Mouse (Mus musculus) hindbrain, embryonic 10.5 days (tissue): ENCODE results near the gene Unc13c. TPM values are rescaled to one million over a fixed set of nuclear protein-coding genes. Genes with fewer than 3 reads are reported as not detected.

Source experiments
- DNase-seq: peaks from one replicate; pipeline ENCODE4 v3.0.0-alpha.2; 2017; ENCODE audit warnings: low spot score
- H3K27ac ChIP-seq: fragments of 300-500 bp; sonication (generic); 2 replicates; pipeline ENCODE4 v1.5.1; 2016; ENCODE audit warnings: mild to moderate bottlenecking, moderate library complexity
- H3K27me3 ChIP-seq: fragments of 300-500 bp; sonication (generic); 2 replicates; pipeline ENCODE4 v1.6.1; 2016; ENCODE audit warnings: mild to moderate bottlenecking; ENCODE audit not compliant: poor library complexity, insufficient read depth, severe bottlenecking
- H3K36me3 ChIP-seq: fragments of 300-500 bp; sonication (generic); 2 replicates; pipeline ENCODE4 v1.6.1; 2016; ENCODE audit warnings: mild to moderate bottlenecking, moderate library complexity
- H3K4me1 ChIP-seq: fragments of 300-500 bp; sonication (generic); replicated peaks from 2 replicates; pipeline ENCODE4 v1.6.1; 2016; ENCODE audit warnings: mild to moderate bottlenecking
- H3K4me3 ChIP-seq: fragments of 300-500 bp; sonication (generic); 2 replicates; pipeline ENCODE4 v1.5.1; 2016; ENCODE audit warnings: mild to moderate bottlenecking, moderate library complexity
- H3K9me3 ChIP-seq: fragments of 300-500 bp; sonication (generic); 2 replicates; pipeline ENCODE4 v1.6.1; 2016; ENCODE audit warnings: mild to moderate bottlenecking, moderate library complexity
- WGBS: fragments of 180-500 bp; shearing (Covaris S2); methylation state at CpG from one replicate; pipeline ENCODE4 v1.1.7; 2016; 5-methylcytosine and 5-hydroxymethylcytosine counted together
- polyA plus RNA-seq: library from polyadenylated mRNA; unstranded; fragments of >200 nt; fragmentation: Nextera tagmentation; extraction: Ambion mirVana; gene quantifications from 2 replicates; pipeline ENCODE4 v1.2.1, GENCODE M21; 2016

Unc13c gene
- polyA plus RNA-seq, 1 experiment from 2014 or later: 0.30 TPM

DNA sequence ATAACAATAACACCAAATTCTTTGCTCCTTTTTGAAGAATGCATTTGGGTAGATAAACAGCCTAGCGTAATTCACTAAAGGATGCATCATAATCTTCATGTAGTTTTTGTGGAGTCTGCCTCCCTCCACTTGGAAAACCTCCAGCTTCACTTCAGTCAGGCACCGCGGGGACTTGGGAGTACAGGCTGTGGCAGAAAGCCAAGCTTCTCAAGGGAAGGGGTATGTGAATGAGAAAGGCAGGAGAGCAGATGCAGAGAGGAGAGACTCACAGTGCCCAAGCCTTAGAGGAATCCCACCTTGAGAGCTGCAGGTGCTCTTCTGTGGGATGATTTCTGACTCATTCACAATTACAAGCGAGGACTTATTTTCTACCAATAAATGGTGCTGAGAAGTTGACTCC, 33.9 kb downstream of the Unc13c start:
- Histone ChIP-seq H3K4me1 (no peaks in the 10 kb centered on the region), H3K4me3 (no peak overlapping the region), H3K27me3 (no peaks in the 10 kb centered on the region), H3K9me3 (no peaks in the 10 kb centered on the region), H3K27ac (no peak overlapping the region), H3K36me3 (no peaks in the 10 kb centered on the region)
- no peak for DNase-seq
- WGBS: 90% methylated on average over 4 of the region's 4 CpGs

DNA sequence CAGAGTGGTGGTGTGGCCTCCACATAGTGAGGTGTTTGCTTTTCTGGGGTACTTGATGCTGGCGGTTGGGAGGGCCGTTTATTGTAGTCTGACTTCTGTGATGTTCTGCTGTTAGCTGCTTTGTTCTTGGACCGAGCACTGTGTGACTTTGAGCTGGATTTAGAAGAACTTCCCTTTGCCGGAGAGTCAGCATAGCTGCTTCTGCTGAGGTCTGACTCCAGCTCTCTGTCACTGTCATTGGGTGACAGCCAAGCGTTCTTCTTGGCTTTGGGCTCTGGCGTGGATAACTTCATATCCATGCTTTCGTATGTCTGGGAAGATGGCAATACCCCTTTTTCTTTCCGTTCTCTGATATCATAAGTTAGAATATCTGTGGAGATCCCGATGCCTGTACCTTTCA, 36.8 kb downstream of the Unc13c start:
- no peaks in the 10 kb centered on the region for H3K4me1 ChIP-seq
- DNase-seq: no peak
- no peaks in the 10 kb centered on the region for H3K27me3 ChIP-seq
- no peaks in the 10 kb centered on the region for H3K36me3 ChIP-seq
- 95% methylated on average over 9 of the region's 9 CpGs for WGBS
- no peaks in the 10 kb centered on the region for H3K9me3 ChIP-seq
- no peak overlapping the region for H3K27ac ChIP-seq
- no peak overlapping the region for H3K4me3 ChIP-seq

DNA sequence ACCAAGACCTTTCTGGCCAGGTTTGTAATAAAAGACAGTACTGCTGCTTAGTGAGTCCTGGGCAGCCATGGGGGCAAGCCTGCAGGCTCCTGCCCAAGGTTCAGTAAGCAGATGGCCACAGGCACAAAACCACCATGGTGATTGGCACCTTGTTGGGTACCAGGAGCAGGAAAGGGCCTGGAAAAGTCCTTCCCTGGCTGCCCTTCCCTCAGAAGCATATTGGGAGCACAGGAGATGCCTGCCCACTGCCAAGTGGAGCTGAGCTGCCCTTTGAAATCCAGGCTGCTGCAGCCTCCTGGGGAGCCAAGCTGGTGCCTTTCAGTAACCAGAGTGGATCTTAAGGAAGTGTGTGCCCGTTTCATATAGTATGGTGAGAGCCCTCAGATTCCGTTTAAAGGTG, 41.5 kb downstream of the Unc13c start:
- 81% methylated on average over 2 of the region's 2 CpGs for whole genome bisulfite sequencing
- Histone ChIP-seq H3K4me1 (no peaks in the 10 kb centered on the region), H3K4me3 (no peak overlapping the region), H3K27ac (no peak overlapping the region), H3K9me3 (no peaks in the 10 kb centered on the region), H3K27me3 (no peaks in the 10 kb centered on the region), H3K36me3 (no peaks in the 10 kb centered on the region)
- DNase-seq: no peak

DNA sequence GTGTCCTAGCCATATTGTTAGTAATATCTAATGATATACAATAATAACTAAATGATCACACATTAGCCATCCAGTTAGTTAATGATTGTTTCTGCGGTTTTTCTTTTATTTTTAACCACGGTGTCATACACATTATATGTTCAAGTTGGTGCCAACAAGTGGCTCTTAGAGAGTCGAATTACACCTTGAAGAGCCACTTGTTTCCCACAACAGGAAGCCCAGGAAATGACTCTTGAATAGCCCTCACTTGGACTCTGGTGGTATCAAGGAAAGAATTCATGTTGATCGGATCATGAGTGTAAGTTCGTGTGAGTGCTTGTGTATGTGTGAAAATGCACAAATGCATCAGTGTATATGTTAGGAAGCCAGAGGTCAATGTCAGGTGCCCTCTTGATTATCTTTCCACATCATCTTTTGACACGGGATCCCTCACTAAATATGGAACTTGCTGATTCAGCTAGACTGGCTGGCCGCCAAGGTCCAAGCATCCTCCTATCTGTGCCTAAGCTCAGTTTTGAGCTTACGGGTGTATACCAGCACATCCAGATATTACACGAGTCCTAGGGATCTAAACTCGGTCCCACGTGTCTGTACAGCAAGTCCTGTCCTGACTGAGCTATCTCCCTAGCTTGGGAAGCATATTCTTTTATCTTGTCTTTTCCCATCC, 46.2 kb downstream of the Unc13c start:
- no peak overlapping the region for H3K4me3 ChIP-seq
- no peaks in the 10 kb centered on the region for H3K27me3 ChIP-seq
- no peak for DNase-seq
- no peak overlapping the region for H3K27ac ChIP-seq
- H3K4me1 ChIP-seq: no peaks in the 10 kb centered on the region
- WGBS: 91% methylated on average over 11 of the region's 11 CpGs
- no peaks in the 10 kb centered on the region for H3K36me3 ChIP-seq
- H3K9me3 ChIP-seq: no peaks in the 10 kb centered on the region

DNA sequence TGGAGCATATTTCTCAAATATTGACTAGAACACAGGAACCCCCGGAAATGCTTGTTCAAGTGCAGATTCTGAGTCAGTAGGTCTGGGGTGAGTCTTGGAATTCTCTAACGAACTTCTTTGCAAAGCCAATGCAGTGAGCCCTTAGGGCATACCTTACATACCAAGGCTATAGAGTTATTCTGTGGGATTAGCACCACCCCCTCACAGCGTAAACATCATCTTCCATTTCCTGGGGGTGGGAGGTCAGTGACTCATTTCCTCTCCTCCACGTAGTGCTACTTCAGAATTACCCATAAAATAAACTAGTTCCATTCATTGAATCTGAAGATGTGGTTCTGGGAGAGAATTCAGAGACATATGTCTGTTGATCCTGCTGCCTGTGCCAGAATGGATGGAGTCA, 62.8 kb downstream of the Unc13c start:
- DNase-seq: no peak
- 84% methylated on average over 4 of the region's 4 CpGs for WGBS
- H3K4me1 ChIP-seq: no peaks in the 10 kb centered on the region
- no peak overlapping the region for H3K4me3 ChIP-seq
- no peaks in the 10 kb centered on the region for H3K36me3 ChIP-seq
- H3K9me3 ChIP-seq: peaks cover 7% of the 10 kb centered on the region; the same call in 1 of the 2 replicates
- no peaks in the 10 kb centered on the region for H3K27me3 ChIP-seq
- no peak overlapping the region for H3K27ac ChIP-seq

DNA sequence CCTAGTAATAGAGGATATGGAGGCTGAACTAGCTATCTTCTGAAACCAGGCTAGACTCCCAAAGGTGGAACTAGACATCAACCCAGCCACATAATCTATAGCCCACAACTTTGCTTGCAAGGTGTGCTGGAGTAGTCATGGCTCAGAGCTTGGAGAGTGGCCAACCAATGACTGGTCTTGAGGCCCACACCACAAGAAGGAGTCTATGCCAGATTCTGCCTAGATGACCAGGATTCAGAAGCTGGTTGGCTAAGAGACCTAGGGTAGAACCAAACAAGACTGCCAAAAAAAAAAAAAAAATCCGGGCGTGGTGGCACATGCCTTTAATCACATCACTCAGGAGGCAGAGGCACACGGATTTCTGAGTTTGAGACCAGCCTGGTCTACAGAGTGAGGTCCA, 70.2 kb downstream of the Unc13c start:
- WGBS: 81% methylated on average over 3 of the region's 3 CpGs
- Histone ChIP-seq H3K36me3 (no peaks in the 10 kb centered on the region), H3K27me3 (no peaks in the 10 kb centered on the region), H3K27ac (no peak overlapping the region), H3K4me1 (no peaks in the 10 kb centered on the region), H3K4me3 (no peak overlapping the region), H3K9me3 (peaks cover 3% of the 10 kb centered on the region; the same call in 1 of the 2 replicates)
- DNase-seq: no peak

DNA sequence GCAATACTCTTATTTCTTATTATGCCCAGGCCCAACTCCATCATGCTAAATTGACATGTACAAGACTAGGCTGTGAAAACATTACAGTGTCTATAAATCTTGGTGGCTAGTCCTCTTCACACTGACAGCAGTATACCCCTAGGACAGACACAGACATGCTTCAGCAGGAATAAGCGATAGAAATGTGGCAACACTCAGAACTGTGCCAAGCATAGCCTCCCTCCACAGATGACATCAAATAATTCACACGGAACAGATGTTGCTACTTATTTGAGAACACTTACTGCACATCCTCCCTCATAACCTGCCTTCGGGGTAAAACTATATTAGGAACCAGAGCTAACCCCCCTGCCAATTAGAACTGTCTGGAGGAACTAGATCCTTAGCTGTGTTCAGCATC, 72.6 kb downstream of the Unc13c start:
- DNase-seq: no peak
- Histone ChIP-seq H3K36me3 (no peaks in the 10 kb centered on the region), H3K4me1 (no peaks in the 10 kb centered on the region), H3K9me3 (peaks cover 3% of the 10 kb centered on the region; the same call in 1 of the 2 replicates), H3K27ac (no peak overlapping the region), H3K27me3 (no peaks in the 10 kb centered on the region), H3K4me3 (no peak overlapping the region)
- 82% methylated on average over 3 of the region's 3 CpGs for WGBS

DNA sequence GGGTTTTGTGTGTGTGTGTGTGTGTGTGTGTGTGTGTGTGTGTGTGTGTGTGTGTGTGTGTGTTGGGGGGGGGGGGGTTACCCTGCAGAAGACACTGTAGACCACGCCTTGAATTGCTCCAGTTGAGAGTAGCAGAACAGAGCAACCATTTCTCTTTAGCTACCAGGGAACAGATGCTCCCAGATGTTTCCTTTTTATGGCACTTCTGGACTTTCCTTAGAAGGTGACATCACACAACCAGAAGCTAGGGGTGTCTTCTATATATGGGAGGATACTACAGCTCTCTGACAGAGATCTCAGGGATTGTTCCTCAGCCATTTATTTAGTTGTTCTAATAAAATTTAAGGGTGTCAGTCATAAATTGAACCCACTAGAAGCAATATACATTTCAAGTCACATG, 85.2 kb downstream of the Unc13c start:
- Histone ChIP-seq H3K27me3 (no peaks in the 10 kb centered on the region), H3K36me3 (no peaks in the 10 kb centered on the region), H3K4me3 (no peak overlapping the region), H3K4me1 (no peaks in the 10 kb centered on the region), H3K27ac (no peak overlapping the region), H3K9me3 (no peaks in the 10 kb centered on the region)
- WGBS: 86% methylated on average over 1 of the region's 1 CpGs
- no peak for DNase-seq

DNA sequence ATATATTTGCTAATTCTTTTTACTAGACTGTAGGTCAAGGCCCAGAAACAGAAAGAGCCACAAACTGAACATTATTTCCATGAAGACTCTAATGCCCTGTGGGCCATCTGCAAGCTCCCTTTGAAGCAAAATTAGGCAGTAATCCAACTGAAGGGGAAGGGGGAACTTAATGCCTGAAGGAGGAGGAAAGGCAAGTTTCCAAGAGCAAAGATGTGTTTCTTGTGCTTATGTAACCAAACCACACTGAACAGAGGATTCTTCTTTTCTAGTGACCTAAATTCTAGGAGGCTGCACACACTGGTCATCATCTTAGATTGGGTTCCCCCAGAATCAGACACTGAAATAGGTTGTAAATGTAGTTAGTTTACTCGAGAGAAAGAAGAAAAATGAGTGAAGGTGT, 85.6 kb downstream of the Unc13c start:
- Histone ChIP-seq H3K9me3 (no peaks in the 10 kb centered on the region), H3K36me3 (no peaks in the 10 kb centered on the region), H3K4me1 (no peaks in the 10 kb centered on the region), H3K27ac (no peak overlapping the region), H3K4me3 (no peak overlapping the region), H3K27me3 (no peaks in the 10 kb centered on the region)
- no peak for DNase-seq
- WGBS: 83% methylated on average over 1 of the region's 1 CpGs

DNA sequence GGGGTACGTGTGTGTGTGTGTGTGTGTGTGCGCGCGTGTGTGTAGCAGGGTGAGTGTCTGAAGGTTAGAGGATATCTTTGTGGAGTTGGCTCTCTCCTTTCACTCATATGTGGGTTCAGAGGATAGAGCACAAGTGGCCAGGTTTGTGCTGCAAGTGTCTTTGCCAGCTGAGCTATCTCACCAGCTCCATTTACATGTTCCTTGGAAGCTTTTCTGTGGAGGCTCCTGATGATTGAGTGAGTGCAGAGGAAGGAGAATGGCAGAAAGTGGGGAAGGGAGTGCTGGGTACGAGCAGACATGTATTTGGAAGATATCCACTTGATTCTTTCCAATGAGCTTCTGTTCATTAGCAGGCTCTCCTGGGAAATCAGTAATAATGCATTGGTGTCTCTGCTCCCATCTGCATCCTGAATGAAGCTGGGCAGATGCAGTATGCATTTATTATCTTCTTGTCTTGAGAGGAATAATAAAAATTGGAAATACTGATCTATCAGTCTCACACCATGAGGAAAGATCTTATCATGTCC, 86.3 kb downstream of the Unc13c start:
- no peaks in the 10 kb centered on the region for H3K4me1 ChIP-seq
- H3K36me3 ChIP-seq: no peaks in the 10 kb centered on the region
- no peak overlapping the region for H3K27ac ChIP-seq
- no peak overlapping the region for H3K4me3 ChIP-seq
- H3K27me3 ChIP-seq: no peaks in the 10 kb centered on the region
- WGBS: 82% methylated on average over 5 of the region's 5 CpGs
- no peak for DNase-seq
- no peaks in the 10 kb centered on the region for H3K9me3 ChIP-seq

DNA sequence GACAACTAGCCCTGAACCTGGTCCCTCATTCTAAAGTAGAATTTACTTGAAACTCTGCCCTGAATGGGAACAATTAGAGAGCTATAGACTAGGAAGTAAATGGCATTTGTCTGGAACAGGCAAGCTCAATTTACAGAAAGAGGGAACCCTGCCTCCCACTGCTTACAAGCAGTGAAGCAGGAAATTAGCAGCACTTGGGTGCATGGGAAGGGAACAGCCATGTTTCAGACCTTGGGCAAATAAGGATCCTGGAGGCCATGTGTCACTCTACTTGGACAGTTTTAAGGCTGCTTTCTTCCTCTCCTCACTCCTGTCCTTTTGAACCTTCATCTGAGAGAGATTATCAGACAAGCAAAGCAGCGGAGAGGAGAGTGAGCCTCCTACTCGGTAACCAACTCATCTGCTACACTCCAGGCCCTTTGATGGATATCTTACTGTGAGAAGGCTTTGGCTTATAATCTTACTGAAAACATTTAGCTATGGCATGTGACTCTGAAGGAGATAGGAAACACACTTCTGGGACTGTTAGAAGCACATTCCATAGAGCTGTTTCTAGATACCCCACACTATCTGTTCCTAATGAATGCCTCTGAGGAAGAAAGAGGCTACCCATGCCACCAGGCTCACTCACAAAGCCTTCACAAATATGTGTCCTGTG, 101.2 kb downstream of the Unc13c start:
- H3K4me3 ChIP-seq: no peak overlapping the region
- no peaks in the 10 kb centered on the region for H3K36me3 ChIP-seq
- DNase-seq: no peak
- WGBS: 63% methylated on average over 2 of the region's 2 CpGs
- no peaks in the 10 kb centered on the region for H3K27me3 ChIP-seq
- no peaks in the 10 kb centered on the region for H3K9me3 ChIP-seq
- no peaks in the 10 kb centered on the region for H3K4me1 ChIP-seq
- H3K27ac ChIP-seq: no peak overlapping the region

DNA sequence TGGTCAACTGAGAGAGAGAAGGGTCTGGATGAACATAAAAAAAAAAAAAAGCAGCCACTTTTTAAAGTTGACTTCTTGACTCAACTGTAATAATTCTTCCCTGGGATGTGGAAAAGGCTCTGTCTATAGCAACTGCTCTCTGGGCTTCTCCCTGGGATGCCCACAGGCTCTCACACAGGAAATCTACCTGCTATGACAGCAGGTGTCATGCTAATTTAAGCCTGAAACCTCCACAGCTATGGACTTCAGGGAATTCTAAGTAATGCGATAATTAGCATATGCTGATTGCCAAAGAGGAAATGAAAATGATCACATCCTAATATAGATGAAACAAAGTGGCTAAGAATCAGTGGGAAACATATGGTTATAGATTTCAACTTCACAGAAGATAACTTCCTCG, 102.1 kb downstream of the Unc13c start:
- no peaks in the 10 kb centered on the region for H3K9me3 ChIP-seq
- no peaks in the 10 kb centered on the region for H3K27me3 ChIP-seq
- no peak overlapping the region for H3K27ac ChIP-seq
- no peaks in the 10 kb centered on the region for H3K4me1 ChIP-seq
- no peak overlapping the region for H3K4me3 ChIP-seq
- H3K36me3 ChIP-seq: no peaks in the 10 kb centered on the region
- WGBS: 92% methylated on average over 2 of the region's 2 CpGs
- no peak for DNase-seq

DNA sequence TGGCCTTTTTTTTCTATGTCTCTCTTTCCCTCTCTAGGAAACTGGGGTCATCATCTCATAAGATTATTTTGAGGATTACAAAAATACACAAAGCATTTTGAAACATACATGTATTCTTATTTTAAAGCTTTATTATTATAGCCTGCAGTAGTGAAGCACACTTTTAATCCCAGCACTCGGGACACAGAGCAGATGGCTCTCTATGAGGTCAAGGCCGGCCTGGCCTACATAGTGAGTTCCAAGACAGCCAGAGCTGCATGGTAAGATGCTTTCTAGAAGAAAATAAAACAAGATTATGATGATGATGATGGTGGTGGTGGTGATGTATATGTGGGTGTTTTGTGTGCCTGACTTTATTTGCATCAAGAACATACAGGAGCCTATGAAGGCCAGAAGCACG, 109.3 kb downstream of the Unc13c start:
- H3K4me1 ChIP-seq: no peaks in the 10 kb centered on the region
- H3K4me3 ChIP-seq: no peak overlapping the region
- no peaks in the 10 kb centered on the region for H3K36me3 ChIP-seq
- H3K9me3 ChIP-seq: no peaks in the 10 kb centered on the region
- no peaks in the 10 kb centered on the region for H3K27me3 ChIP-seq
- WGBS: 87% methylated on average over 3 of the region's 3 CpGs
- no peak overlapping the region for H3K27ac ChIP-seq
- no peak for DNase-seq
